Mouse (Mus musculus) spleen, postnatal 10 days (tissue): ENCODE measurements around the gene E2f6.

Experiments
- DNase-seq, 2 experiments: peaks; one replicate each; pipeline ENCODE4 v3.0.0; 2021 to 2022; ENCODE audit warnings: low spot score in 2 of 2

E2f6 gene

DNA sequence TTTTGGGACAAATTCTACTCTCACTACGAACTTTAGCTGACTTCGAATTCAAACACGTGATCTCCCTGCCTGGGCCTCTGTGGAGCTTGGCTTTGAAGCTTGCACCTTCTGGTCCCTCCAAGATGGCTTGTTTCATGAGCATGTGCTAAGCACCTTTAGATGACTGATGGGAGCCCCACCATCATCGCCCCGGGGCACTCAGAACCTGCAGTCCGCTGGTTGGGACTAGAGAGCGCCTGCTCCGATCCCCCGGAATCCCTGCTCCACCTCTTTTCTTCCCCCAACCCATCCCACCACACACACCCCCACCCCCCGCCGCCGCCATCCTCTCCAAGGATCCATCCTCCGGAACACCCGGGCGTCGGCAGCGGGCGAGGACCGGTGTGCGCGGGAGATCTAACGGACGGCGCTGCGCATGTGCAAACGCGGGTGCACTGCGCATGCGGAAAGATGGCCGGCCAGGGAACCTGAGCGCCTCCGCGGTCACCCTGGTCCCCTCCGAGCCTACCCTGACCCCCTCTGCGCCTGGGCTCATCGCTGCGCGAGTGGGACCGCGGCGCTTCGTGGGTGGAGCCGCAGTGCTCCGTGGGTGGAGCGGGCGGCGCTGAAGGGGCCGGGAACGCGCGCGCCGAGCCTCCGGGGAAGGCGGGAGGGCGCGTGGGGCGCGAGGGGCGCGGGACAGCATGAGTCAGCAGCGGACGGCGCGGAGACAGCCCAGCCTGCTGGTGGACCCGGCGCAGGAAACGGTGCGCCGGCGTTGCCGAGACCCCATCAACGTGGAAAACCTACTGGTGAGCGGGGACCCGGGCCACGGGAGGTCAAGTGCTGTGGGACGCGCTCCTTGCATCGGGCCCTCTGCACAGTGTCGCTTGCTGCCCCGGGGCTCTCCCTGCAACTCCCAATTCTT is at the start of gene E2f6:
TSS of gene E2f6 (plus strand) at position 439 of the 907 bp plus-strand sequence.
- peak; percentile 80 to 83 for DNase-seq

DNA sequence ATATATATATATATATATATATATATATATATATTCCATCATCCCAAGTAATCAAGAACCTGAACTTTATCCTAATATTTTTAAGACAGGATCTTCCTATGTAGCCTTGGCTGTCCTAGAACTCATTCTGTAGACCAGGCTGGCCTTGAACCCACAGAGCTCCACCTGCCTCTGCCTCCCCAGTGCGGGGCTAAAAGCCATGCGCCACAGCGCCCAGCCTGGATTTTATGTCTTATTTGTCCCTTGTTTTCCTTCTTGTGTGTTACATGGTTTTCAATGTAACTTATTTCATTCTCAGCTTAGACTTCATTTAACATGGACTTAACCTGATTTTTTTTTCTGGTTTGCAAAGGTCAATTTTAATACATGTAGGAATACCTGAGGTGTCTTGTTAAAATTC is 49.3 kb upstream of the E2f6 start:
- DNase-seq: no peak

DNA sequence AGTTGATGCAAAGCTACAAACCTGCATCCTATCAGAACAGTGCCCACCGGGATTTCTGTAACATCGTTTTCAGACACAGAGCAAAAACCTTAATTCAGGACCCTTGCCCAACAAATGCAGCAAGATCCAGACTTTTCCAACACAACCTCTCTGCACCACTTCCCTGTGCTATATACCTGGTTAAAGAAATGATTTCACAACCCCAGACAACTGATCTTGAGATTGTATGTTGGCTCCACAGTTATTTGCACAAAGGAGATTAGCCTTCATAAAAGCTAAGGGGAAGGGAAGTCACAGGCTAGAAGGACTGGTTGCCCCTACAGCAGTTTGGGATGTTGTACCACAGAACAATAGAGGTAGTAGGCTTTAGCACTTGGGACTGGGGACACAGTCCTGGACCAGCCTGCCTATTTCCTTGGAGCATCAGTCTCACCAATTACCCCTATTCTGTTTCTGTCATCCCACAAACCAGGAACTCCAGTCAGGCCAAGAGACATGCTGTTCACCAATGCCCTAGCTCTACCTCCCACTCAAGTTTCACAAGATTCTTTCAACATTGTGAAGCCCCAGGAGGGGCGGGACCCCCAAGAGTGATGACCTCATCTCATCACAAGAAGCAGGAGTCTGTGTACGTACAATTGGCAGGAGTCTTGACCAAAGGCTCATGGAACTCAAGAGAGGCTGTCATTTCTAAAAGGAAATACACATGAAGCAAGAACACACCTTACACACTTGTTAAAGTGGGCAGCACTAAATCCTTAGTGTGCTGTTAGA is 46.9 kb upstream of the E2f6 start:
- DNase-seq: no peak

DNA sequence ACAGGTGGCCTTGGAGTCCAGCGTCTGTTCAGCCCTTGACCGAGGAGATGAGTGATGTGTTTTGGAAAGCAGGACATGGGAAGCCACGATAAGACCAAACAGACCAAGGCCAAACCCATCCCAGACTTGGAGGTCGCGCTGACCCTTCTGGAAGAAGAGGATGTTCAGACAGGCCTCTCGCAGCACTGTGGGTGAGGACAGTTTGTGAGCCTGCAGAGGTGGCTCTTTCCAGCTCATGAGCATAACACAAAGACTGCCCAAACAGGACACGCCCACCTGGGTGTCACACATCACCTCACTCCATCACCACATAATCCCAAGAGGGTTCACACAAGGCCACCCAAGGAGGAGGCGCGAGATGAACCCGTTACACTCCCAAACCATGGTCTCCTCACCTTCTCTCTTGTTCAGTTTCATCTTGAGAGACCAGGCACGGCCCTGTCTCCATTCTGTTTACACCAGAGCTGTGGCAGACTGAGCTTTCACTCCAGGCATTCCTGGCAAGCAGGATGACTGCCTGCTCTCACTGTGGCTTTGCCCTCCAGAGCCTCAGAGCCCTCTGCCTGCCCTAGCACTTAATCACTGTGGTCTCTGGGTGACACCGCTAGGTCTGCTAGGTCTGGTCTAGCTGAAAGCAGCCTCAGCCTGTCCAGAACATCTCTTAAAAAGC is 45.9 kb upstream of the E2f6 start:
- DNase-seq: peak in 1 of 2 experiments; percentile 18

DNA sequence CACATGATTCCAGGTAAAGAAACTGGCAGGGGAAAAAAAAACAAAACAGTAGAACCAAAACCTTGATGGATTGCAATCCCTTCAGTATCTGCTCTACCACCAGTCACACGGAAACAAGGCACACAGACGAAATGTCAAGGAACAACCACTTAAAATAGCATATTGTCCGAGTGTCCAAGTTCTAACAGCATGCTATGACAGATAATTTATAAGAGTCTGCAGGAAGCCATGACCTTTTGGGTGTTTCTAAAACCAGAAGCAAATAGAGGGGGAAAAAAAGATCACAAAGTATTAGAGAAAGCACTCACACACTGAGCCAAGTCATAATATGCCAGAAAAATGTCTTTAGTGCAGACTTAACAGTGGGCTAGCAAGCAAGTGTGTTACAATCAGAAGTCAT is 42.5 kb upstream of the E2f6 start:
- no peak for DNase-seq

DNA sequence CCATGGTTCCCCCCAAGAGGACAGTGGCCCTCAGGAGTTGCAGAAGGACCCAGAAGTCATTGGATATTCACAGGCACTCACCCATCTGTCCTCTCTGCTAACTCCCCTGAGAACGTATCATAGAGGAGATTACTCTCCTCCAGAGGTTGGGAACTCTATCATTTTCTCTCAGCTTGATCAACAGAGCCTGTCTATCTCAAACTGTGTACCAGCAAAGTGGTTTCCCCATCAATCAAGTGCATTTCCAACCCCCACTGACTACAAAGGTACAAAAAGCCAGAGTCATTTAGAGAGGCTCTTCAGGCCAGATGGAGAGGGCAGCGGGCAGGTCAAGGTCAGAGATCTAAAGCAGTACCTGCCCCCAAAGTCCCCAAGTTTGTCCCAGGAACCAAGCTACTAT is 42.1 kb upstream of the E2f6 start:
- DNase-seq: no peak

DNA sequence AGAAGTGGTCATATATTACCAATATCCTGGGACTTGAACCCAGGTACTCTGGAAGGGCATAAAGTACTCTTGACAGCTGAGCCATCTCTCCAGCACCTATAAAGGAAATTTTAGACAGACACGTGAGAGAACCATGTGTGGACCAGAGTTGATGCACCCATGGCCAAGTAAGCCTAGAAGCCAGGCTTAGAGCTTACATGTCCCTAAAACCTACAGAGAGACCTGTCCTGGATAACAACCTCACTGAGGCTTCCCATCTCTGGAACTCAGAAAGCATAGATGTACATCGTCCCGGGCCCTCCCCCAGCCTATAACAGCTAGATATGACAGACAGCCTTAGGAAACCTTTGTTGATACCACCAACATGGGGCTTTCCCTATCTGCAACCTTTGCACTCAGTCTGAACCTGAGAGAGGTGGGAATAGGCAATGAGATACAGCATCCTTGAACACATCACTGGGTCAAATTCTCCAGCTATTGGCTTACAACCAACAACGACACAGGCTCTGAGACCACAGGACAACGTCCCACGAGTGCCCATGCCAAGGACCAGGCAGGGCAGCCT is 41.1 kb upstream of the E2f6 start:
- no peak for DNase-seq

DNA sequence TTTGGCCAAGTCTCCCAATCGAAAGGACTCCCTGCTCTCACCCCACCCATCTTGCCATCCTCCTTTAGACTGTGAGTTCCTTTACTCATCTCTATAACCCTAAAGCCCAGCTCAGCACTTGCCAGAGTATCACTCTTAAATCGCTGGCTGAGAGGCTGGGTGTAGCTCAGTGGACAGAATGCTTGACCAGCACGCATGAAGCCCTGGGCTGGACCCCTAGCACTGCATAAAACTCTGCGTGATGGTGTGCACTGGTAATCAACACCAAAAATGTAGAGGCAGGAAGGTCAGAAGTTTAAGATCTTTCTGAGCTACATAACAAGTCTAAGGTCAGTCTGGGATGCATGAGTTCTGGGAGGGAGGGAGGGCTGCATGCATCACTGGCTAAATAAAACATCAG is 36.2 kb upstream of the E2f6 start:
- DNase-seq: no peak

DNA sequence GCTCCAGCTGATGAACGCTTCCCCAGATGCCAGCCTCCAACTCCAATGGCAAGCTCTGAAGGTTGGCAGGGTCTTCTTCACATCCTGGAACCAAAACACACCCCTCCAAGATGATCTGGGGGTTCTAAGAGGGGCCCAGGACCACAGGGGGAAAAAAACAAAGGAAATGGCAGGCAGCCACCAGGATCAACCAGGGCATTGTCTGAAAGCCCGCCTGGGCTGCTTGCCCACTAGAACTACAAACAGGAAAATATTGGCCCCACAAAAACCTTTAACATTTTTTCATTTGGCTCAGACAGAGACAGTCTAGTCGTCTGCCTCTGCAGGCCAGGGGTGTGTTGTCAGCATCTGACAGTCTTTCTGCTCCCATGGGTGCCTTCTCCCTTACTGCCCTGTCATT is 35.4 kb upstream of the E2f6 start:
- no peak for DNase-seq

DNA sequence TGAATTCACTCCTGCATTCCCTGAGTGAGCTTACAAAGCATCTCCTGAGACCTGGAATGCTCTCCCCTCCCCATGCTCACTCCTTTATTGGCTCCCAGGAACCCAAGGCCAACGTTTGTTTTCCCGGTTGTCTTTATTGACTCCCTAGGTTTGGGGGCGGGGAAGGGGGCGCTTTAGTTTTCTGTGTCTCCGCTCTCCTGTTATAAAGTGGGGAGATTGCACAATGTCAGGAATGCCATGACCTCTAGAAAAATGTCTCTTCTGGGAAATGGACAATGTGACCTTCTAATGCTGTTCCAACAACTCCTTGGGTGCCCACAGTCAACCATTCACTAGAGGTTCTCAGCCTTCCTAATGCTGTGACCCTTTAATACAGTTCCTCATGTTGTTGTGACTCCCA is 32.2 kb upstream of the E2f6 start:
- DNase-seq: no peak

DNA sequence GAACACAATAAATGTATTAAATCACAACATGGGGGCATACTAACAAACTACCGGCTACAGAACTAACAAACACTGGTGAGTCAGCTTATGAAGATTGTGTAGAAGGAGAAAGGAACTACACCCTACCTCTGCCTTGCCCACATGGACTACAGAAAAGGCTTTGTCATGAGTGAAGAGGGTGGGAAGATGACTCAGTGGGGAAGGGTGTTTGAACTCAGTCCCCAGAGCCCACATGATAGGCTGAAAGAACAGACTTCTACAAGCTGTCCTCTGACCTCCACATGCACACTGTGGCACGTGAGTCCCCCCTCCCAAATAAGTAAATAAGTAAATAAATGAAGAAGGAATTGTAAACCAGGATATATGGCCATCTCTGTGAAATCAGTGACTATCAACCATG is 31.6 kb upstream of the E2f6 start:
- no peak for DNase-seq

DNA sequence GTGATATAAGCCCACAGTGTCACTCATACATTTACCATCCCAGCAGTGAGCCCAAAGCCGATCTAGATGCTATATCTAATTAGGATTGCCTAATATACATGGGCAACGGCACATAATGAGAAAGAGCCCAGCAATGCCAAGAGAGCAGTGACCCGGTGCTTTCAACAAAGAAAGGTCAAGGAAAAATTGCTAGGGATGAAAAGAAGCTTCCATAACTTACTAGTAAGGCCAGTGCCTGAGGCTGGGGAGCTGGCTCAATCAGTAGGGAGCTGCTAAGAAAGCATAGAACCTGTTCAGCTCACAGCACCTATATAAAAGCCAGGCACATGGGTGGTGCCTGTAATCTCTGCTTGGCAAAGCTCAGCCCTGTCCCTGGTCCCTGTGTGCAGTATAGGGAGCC is 30.4 kb upstream of the E2f6 start:
- no peak for DNase-seq

DNA sequence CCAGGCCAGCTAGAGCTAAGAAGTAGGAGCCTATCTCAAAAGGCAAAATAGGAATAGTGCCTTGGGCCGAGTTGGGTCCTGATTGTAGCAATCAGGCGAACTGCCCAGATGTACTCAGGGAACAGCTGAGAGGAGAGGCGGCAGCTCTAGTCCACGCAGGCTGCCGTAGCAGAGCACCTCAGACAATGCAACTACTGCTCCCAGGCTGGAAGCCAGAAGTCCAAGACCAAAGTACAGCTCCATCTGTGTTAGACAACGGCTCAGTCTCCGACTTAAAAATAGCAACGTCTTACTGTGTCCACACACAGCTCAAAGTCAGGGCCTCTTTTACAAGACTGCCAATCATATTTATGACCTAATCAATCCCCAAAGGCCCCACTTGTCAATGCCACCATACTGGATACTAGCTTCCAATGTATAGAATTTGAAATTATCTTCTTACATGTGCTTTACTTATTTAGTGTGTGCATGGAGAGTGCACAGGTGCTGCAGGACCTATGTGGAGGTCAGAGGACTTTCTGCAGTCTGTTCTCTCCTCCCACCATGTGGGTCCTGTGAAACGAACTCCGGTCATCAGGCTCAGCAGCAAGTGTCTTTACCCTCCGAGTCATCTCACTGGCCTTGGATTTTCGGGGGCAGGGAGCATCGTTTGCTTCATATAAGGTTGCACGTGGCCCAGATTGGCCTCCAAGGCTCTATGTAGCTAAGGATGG is 29.6 kb upstream of the E2f6 start:
- no peak for DNase-seq

DNA sequence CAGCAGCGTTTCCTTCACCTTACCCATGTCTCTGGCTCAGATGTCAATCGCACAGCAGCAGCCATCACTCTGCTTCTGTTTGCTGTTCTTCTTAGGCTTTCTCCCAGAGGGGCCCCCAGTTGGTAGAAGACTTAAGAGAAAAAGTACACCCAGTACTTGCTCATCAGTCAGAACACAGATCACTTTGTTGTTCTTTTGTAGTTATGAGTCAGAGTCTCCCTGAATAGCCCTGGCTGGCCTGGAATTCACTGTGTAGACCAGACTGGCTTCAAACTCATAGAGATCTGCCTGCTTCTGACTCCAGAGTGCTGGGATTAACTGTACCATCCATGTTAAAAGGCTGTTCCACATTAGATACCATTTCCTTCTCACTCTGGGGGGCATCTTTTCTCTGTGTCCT is 22.2 kb upstream of the E2f6 start:
- DNase-seq: no peak

DNA sequence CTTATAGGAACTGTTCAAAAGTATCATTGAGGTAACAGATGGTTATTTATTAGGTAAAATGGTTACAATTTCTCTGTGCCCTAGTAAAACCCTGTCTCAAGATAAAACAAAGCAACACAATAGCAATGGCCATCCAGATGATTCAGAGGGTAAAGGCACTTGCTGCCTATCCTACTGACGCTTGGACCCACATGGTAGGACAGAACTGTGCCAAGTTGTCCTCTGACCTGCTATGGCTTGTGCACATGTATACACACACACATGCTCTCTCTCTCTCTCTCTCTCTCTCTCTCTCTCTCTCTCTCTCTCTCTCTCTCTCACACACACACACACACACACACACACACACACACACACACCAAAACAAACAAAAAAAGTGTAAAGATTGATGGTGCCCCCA is 21.6 kb upstream of the E2f6 start:
- no peak for DNase-seq

DNA sequence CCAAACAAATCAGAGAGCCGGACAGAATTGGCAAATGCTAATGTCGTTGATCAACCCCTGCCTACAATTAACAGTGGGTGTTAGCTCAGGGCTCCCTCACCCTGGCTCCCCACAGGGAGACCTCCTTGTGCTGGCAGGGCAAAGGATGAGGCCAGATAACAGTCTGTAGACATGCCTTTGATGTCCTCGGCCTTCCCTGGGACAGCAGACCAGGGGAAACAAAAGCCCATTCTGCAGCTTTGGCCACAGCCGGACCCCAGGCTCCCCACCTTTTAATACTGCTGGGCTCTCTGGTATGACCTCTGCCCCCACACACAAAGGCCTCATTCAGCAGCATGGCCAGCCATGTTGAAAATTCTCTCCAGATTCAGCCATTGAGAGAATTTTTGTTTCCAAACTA is 21.0 kb upstream of the E2f6 start:
- no peak for DNase-seq

DNA sequence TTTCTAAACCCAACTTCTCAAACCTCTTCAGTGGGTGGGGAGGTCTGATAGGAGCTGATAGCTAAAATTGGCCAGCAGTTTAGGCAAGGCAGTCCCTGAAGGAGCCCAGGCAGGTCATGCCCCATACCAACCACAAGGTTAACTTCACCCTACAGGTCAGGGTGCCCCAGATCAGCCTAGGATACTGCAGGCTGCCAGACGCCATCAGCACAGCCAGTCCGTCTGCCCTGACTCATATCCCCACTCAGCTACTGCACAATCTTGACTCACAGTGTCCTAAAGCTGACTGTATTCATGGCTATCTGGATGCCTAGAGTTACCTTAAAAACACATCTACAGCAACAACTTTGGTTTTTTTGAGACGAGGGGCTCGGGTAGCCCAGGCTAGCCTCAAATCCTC is 20.3 kb upstream of the E2f6 start:
- no peak for DNase-seq

DNA sequence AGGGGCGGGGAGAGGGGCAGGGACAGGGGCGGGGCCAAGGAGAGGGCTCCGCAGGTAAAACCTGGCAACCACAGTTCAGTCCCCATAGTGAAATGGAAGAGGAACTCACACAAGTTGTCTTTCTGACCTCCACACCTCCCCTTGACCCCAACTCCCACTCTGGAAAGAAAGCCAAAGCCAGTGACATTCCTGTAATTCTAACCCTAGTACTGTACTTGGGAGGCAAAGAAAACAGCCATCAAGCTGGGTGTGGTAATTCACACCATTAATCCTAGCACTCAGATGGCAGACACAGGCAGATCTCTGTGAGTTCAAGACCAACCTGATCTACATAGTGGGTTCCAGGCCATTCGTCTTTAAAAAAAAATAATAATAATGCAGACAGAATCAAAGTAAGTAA is 17.4 kb upstream of the E2f6 start:
- no peak for DNase-seq

DNA sequence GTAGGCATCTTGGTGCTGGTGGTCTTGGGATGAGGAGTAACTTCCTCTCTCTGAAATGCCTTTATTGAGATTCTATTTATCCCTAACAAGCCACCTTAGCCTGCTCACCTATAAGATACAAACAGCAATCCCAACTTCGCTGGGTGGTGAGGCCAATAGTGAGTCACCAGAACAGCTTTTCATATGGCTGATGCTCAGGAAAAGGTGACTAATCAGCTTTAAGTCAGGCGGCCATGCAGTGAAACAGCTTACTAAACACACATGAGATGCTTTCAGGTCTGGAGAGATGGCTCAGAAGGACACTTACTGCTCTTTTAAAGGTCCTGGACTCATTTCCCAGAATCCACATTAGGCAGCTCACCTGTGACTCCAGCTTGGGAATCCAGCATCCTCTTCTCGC is 15.0 kb upstream of the E2f6 start:
- no peak for DNase-seq

DNA sequence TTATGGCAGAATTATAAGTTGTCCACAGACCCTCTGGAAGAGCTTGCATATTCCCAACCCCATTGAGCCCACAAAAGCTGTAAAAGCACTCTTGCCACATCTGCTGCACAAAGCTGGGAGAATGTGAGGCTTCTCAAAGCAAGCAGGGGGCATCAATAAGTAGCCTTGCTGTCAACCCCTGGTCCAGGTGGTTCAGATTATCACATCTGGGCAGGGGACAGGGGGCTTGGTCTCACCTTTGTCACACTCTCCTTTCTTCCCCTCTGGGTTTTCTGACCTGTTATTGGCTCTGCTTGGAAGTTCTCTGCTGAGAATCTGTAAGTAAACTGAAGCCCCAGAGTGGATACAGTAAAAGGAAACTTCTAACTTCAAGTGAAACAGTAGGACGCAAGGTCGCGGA is 11.9 kb upstream of the E2f6 start:
- DNase-seq: no peak

DNA sequence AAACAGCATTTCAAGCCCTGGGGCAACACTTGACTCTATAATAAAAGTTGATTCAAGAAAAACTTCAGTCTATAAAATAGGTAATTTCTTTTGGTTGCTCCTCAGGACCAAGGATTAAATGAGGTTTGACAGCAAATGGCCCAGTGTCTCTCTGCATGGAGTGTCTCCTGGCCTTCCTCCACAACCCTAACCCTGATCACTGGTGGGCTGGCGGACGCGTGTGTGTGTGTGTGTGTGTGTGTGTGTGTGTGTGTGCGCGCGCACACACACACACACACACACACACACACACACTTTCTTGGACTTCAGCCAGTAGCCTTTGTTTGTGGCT is 10.9 kb upstream of the E2f6 start:
- no peak for DNase-seq
